Mouse (Mus musculus): ENCODE data around the gene AF067061. TPM values are rescaled to one million over a fixed set of nuclear protein-coding genes. Genes with fewer than 3 reads are reported as not detected.

Gene AF067061
- polyA plus RNA-seq, 1 experiment: not detected

GRCm38 (mm10) chr13:120278784-120279183 is 15.9 kb downstream of the AF067061 start:
- H3K27ac ChIP-seq (ENCODE audit: insufficient read depth, low read depth, low read length): no peak overlapping the region
- no peaks in the 10 kb centered on the region for H3K27me3 ChIP-seq (ENCODE audit: control insufficient read depth, insufficient read depth, low read length)
- WGBS: 84% methylated on average over 9 of the region's 9 CpGs
- TF ChIP-seq POLR2A (IDR thresholded peaks at IDR 0.05; ENCODE audit: low read depth, low read length): no peak
- no peak for TF ChIP-seq CTCF (IDR thresholded peaks at IDR 0.05; ENCODE audit: extremely low read depth, insufficient read length, insufficient replicate concordance, low read depth, low read length)
- H3K36me3 ChIP-seq (ENCODE audit: control insufficient read depth, insufficient read depth, low read length): no peaks in the 10 kb centered on the region
- no peaks in the 10 kb centered on the region for H3K4me1 ChIP-seq (ENCODE audit: control insufficient read depth, insufficient read depth, insufficient read length, low read length)
- no peak overlapping the region for H3K4me3 ChIP-seq (ENCODE audit: low read depth, low read length)

GRCm38 (mm10) chr13:120299324-120299894 is 36.5 kb downstream of the AF067061 start:
- no peak overlapping the region for H3K4me3 ChIP-seq (ENCODE audit: low read depth, low read length)
- WGBS: 35% methylated on average over 1 of the region's 1 CpGs
- no peaks in the 10 kb centered on the region for H3K4me1 ChIP-seq (ENCODE audit: control insufficient read depth, insufficient read depth, insufficient read length, low read length)
- TF ChIP-seq POLR2A (IDR thresholded peaks at IDR 0.05; ENCODE audit: low read depth, low read length) (no peak), CTCF (IDR thresholded peaks at IDR 0.05; ENCODE audit: extremely low read depth, insufficient read length, insufficient replicate concordance, low read depth, low read length) (no peak)
- no peaks in the 10 kb centered on the region for H3K36me3 ChIP-seq (ENCODE audit: control insufficient read depth, insufficient read depth, low read length)
- no peaks in the 10 kb centered on the region for H3K27me3 ChIP-seq (ENCODE audit: control insufficient read depth, insufficient read depth, low read length)
- peak overlapping the region; percentile 59 for H3K27ac ChIP-seq (ENCODE audit: insufficient read depth, low read depth, low read length)

GRCm38 (mm10) chr13:120299991-120300442 is 37.1 kb downstream of the AF067061 start, which contains the start of gene BC147527:
Gene BC147527 (plus strand): TSS chr13:120300392.
- H3K36me3 ChIP-seq (ENCODE audit: control insufficient read depth, insufficient read depth, low read length): no peaks in the 10 kb centered on the region
- H3K27me3 ChIP-seq (ENCODE audit: control insufficient read depth, insufficient read depth, low read length): no peaks in the 10 kb centered on the region
- H3K4me3 ChIP-seq (ENCODE audit: low read depth, low read length): peak within 1 kb of the TSS; percentile 24
- TF ChIP-seq POLR2A (IDR thresholded peaks at IDR 0.05; ENCODE audit: low read depth, low read length) (no peak), CTCF (IDR thresholded peaks at IDR 0.05; ENCODE audit: extremely low read depth, insufficient read length, insufficient replicate concordance, low read depth, low read length) (no peak)
- H3K4me1 ChIP-seq (ENCODE audit: control insufficient read depth, insufficient read depth, insufficient read length, low read length): no peaks in the 10 kb centered on the region
- H3K27ac ChIP-seq (ENCODE audit: insufficient read depth, low read depth, low read length): peak within 1 kb of the TSS; percentile 85
- 28% methylated on average over 2 of the region's 2 CpGs for WGBS

GRCm38 (mm10) chr13:120300853-120301252 is 37.9 kb downstream of the AF067061 start:
- Histone ChIP-seq H3K27me3 (ENCODE audit: control insufficient read depth, insufficient read depth, low read length) (no peaks in the 10 kb centered on the region), H3K4me3 (ENCODE audit: low read depth, low read length) (no peak overlapping the region), H3K4me1 (ENCODE audit: control insufficient read depth, insufficient read depth, insufficient read length, low read length) (no peaks in the 10 kb centered on the region), H3K36me3 (ENCODE audit: control insufficient read depth, insufficient read depth, low read length) (no peaks in the 10 kb centered on the region), H3K27ac (ENCODE audit: insufficient read depth, low read depth, low read length) (no peak overlapping the region; the same call in 1 of the 2 replicates)
- WGBS: 68% methylated on average over 4 of the region's 4 CpGs
- TF ChIP-seq CTCF (IDR thresholded peaks at IDR 0.05; ENCODE audit: extremely low read depth, insufficient read length, insufficient replicate concordance, low read depth, low read length) (no peak), POLR2A (IDR thresholded peaks at IDR 0.05; ENCODE audit: low read depth, low read length) (no peak)

GRCm38 (mm10) chr13:120310749-120311148 is 47.8 kb downstream of the AF067061 start:
- no peak for TF ChIP-seq CTCF (IDR thresholded peaks at IDR 0.05; ENCODE audit: extremely low read depth, insufficient read length, insufficient replicate concordance, low read depth, low read length)
- no peak for TF ChIP-seq POLR2A (IDR thresholded peaks at IDR 0.05; ENCODE audit: low read depth, low read length)
- Histone ChIP-seq H3K27ac (ENCODE audit: insufficient read depth, low read depth, low read length) (no peak overlapping the region), H3K4me1 (ENCODE audit: control insufficient read depth, insufficient read depth, insufficient read length, low read length) (no peaks in the 10 kb centered on the region), H3K4me3 (ENCODE audit: low read depth, low read length) (no peak overlapping the region), H3K27me3 (ENCODE audit: control insufficient read depth, insufficient read depth, low read length) (no peaks in the 10 kb centered on the region), H3K36me3 (ENCODE audit: control insufficient read depth, insufficient read depth, low read length) (no peaks in the 10 kb centered on the region)
- WGBS: 64% methylated on average over 4 of the region's 4 CpGs

- WGBS: 35% methylated on average over 14 of the region's 14 CpGs
- H3K36me3 ChIP-seq (ENCODE audit: control insufficient read depth, insufficient read depth, low read length): no peaks in the 10 kb centered on the region
- TF ChIP-seq CTCF (IDR thresholded peaks at IDR 0.05; ENCODE audit: extremely low read depth, insufficient read length, insufficient replicate concordance, low read depth, low read length) (peak; percentile 58; the same call in 1 of the 2 replicates), POLR2A (IDR thresholded peaks at IDR 0.05; ENCODE audit: low read depth, low read length) (no peak)
- no peaks in the 10 kb centered on the region for H3K27me3 ChIP-seq (ENCODE audit: control insufficient read depth, insufficient read depth, low read length)
- H3K4me3 ChIP-seq (ENCODE audit: low read depth, low read length): no peak overlapping the region
- H3K27ac ChIP-seq (ENCODE audit: insufficient read depth, low read depth, low read length): no peak overlapping the region
- H3K4me1 ChIP-seq (ENCODE audit: control insufficient read depth, insufficient read depth, insufficient read length, low read length): no peaks in the 10 kb centered on the region
Measured at GRCm38 (mm10) chr13:120313584-120313983, 50.7 kb downstream of the AF067061 start.

Other genes with a start within 250 kb of the AF067061 start
- gene Gm36079, start 236.1 kb upstream of the AF067061 start, polyA plus RNA-seq (2012; rRNA removed): not detected in 2 replicates
- gene Gm21188, start 210.9 kb upstream of the AF067061 start, polyA plus RNA-seq (2012; rRNA removed): 0.05 and 0.17 TPM in 2 replicates
- gene Gm20767, start 122.9 kb upstream of the AF067061 start, polyA plus RNA-seq (2012; rRNA removed): not detected in 2 replicates
- not detected in 2 replicates for gene Gm21818, start 90.7 kb upstream of the AF067061 start, polyA plus RNA-seq (2012; rRNA removed)
- 0.15 TPM in 1 of 2 replicates, not detected in the other for gene Gm21762, start 47.2 kb upstream of the AF067061 start, polyA plus RNA-seq (2012; rRNA removed)
- not detected in 2 replicates for gene Gm21731, start 24.0 kb upstream of the AF067061 start, polyA plus RNA-seq (2012; rRNA removed)
- gene BC147527, start 37.3 kb downstream of the AF067061 start, polyA plus RNA-seq (2012; rRNA removed): 0.18 and 0.46 TPM in 2 replicates
- gene Tcstv3, start 53.8 kb downstream of the AF067061 start, polyA plus RNA-seq (2012; rRNA removed): not detected in 2 replicates